Mouse (Mus musculus): ENCODE results near the gene 4930415O20Rik.

DNA sequence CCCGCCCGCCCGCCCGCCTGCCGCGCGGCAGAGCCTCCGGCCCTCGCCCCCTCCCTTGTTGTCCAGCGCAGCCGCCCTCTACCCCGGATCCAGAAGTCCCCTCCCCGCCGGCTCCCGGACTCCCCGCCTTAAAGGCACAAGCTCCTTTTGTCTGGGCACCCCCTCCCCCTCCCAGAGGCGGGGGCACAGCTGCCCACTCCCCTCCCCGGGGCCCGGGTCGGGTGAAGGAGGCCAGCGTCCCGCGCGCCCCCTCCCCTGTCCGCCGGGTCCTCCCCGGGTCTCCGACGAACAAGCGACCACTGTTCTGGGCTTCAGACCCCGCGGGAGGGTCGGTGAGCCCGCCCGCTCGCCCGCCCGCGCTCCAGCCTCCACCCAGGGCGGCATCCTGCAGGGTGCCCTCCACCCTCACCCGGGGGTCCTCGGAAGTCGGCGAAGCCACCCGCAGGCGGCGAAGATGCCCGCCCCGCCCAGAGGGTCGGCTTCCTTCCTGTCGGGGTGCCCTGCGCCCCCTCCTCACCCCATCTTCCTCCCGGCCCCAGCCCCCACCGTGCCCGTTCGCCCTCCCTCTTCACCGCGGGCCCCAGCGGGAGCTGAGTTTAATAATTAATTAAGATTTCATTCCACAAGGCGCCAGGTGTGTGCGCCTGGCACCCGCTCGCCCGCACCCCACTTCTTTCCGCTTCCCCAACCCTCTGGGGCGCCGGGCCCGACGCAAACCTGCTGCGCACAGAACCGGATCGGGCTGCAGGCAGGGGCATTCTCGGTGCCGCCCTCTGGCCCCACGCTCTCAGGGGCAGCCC, 38.7 kb downstream of the 4930415O20Rik start, which contains the start of gene Adcy6:
- TF ChIP-seq CTCF (IDR thresholded peaks at IDR 0.05; ENCODE audit: low read depth) (no peak), EP300 (IDR thresholded peaks at IDR 0.05; ENCODE audit: low read depth) (no peak)

All from liver, embryonic 14.5 days (tissue).